Mouse (Mus musculus) adrenal gland, adult 18-20 months (tissue): ENCODE data around the gene Grk4. TPM values are rescaled to one million over a fixed set of nuclear protein-coding genes. Genes with fewer than 3 reads are reported as not detected.

ENCODE experiments used
- DNase-seq, 2 experiments: peaks; one replicate each; pipeline ENCODE4 v3.0.0; 2021 to 2022; ENCODE audit warnings: low spot score in 2 of 2
- long read RNA-seq, 2 experiments: library from polyadenylated mRNA; stranded (forward); transcript quantifications; one replicate each; pipeline ENCODE4 v2.0.0; 2021
- total RNA-seq, 2 experiments: library from RNA; stranded (reverse); gene quantifications; 1 replicate in 1 of 2; 2 replicates in 1 of 2; pipeline ENCODE4 v1.2.3; 2021

Grk4 gene
- 1 to 10 TPM; 2.3 to 3.5 TPM for total RNA-seq
- long read RNA-seq, experiment 1 = 0 reads
- long read RNA-seq, experiment 2, partial matches to known transcripts = 1 of 3 reads
- long read RNA-seq, experiment 2, other reads (novel, unspliced or antisense) = 0 of 3 reads

DNA sequence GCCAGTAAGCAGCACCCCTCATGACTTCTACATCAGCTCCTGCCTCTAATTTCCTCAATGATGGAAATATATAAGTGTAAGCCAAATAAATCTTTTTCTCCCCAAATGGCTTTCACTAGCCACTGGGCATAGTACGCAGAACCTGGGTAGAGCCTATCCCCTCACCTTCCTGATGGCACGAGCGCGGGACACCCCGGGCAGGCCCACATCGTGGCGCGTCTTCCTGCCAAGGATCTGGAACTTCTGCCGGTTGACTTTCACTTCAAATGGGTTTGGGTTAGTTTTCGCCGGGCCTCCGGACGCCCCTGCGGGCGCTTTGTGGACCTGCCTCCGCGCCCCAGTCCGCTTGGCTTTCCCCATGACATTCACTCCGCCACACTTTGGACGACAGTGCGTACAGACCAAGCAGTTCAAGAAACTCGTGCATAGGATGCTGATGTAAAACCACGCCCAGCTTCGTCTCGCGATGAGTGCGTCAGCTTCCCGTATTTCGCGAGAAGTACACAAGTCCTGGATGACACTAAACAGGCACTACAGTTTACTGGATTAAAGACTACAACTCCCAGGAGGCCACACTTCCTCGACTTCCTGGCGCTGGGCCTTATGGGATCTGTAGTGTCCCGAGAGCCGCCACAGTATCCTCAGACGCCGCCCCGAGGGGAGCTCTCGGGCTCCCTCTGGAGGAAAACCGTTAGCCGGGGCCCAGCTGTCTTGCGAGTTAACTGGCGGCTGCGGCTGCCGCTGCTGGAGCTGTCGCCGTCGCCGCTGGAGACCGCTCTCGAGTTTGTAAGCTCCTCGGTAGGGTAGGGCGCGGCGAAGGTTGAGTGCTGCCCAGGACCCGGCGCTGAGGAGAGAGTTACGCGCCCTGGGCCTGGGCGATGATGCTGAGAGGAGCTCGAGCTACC is at the start of gene Grk4, which contains the start of gene Nop14:
Grk4 (plus strand) TSS at position 694 of the 905 bp plus-strand sequence.
Nop14 (minus strand) TSS at position 463 of the 905 bp plus-strand sequence.
- DNase-seq = peak; percentile 97 to 98

DNA sequence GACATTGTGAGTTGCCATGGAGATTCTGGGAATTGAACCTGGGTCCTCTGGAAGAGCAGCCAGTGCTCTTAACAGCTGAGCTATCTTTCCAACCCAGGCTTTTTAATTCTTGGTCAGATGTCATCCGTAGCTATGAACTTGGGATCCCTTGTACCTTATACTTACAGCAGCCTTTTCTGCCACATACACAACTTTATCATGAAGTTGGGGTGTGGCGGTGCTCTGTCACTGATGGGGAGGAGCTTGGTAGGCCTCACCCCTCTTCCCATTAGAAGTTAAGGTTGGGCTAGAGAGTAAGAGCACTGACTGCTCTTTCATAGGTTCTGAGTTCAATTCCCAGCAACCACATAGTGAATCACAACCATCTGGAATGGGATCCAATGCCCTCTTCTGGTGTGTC is 27.2 kb upstream of the Grk4 start:
- no peak for DNase-seq

DNA sequence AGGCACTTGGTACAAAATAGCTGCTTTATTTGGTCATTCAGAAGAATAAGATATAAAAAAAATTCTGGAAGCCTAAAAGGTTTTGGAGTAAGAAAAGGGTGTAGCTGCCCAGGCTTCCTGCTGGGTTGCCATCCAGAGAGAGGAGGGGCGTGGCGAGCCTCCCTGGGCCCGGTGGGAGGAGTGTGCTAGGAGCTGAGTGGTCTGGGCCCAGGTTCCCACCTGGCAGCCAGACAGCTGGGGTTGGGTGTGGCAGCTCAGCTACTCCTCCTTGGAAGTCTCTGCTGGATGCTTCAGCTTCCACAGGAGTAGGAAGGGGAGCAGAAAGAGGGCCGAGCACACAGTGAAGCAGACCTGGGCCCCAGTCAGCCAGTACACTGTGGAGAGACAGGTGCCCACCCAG is 26.5 kb upstream of the Grk4 start:
- DNase-seq = no peak

DNA sequence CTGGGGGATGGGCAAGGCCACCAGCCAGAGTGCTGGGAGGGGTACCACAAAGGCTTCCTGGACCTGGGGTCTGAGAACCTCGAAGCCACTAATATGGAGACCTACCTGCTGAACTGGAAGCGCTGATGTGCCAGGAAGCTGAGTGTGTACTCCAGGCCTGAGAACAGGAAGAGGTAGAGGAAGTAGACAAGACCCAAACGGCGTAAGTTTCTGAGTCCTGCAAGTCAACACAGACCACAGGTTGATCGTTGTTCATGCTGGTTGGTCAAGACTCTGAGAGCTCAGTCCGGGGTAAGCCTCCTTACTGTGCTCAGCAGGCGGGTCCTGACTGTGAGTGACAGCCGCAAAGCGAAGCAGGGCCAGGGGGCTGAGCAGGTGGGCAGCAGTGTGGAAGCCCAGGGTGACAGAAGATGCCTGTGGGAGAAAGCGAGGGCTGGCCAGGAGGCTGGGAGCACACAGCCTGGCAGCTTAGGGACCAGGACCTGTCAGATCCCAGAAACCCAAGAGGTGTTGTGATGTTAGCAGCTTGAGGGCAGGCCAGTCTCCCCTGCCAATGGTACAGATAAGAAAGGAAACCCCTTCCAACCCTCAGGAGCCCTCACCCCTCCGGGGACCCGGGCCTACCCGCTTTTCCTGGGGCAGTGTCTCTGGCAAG is 25.3 kb upstream of the Grk4 start:
- DNase-seq = no peak

DNA sequence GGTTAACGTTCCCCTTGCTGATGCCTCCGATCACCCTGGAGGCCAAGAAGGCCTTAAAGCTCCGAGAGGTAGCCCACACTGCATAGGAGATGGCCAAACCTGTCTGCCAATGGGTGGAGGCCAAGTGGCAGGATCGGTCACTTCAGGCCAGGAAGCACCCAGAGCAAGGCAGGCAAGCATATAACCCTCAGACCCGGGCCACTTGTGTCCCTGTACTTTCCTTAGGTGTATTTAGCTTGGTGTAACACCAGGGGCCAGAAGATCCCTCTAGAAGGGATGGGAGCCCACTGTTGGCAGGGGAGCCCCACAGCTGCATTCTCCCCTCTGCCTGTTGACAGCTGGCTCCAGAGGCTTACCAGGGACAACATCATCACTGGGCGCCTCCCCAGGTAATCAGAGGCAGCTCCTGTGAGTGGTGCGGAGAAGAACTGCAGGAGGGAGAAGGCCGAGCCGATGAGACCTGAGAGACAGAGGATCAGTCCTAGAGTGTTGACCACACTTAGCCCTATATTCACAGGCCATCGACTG is 24.4 kb upstream of the Grk4 start:
- no peak for DNase-seq

DNA sequence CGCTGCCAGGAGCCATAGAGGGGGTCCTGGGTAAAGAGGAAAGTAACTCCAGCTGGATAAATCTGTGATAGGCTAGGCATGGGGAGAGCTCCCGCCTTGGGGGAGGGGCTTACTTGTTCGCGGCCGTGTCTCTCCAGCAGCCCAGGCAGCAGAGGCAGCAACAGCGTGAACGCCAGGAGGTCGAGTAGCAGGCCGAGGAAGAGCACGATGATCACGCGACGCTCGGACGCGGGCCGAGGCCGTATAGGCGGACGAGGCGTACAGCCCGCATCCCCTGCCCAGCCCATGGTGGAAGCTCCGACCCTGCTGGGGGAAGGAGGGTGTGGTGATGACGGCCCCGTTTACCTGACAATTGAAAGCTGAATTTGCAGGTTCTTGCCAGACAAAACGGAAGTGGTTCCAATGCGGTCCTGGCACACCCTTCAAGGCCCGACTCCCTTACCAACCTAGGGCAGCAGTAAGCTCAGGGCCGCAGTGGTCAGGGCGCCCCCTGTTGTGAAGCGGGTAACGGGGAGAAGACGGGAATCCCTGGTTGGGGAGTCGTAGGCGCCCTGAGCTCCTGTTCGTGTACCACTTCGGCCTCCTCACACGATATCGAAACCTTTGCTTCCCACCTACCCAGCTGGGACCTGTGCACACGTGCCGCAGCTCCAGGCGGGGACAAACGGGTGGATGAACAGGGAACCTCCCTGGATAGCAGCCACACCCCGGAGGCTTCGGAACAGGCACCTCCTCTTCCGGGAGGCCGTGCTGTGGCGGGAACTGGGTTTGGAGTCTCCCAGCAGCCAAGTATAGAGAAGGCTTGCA is 23.5 kb upstream of the Grk4 start, which contains the start of gene Mfsd10:
Mfsd10 (minus strand) TSS at position 732 of the 807 bp plus-strand sequence.
- peak; percentile 70 to 73 for DNase-seq

DNA sequence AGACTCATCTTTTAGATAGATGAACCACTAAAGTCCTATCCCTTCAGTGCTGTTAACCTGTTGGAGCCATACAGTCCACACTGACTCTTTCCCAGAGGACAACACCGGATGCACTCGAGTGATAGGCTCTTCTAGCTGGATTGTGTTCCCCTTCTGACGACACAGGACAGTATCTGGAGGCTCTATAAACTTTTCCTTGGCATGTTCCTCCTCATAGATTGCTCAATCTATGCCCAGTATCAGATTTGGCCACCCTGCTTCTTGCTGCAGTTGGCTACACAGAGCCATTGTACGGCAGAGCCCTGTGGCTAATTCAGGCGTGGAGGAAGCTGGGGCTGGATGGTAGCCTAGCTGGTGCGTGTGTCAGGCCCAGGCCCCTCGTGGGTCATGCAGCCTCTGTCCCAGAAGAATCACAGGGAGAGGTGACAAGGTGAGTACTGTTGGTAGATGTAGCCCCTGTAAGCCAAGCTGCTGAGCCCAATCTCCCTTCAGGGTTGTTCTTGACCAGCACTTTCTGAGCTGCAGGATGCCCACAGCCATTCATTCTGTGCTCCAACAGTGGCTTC is 22.5 kb upstream of the Grk4 start:
- DNase-seq = no peak

DNA sequence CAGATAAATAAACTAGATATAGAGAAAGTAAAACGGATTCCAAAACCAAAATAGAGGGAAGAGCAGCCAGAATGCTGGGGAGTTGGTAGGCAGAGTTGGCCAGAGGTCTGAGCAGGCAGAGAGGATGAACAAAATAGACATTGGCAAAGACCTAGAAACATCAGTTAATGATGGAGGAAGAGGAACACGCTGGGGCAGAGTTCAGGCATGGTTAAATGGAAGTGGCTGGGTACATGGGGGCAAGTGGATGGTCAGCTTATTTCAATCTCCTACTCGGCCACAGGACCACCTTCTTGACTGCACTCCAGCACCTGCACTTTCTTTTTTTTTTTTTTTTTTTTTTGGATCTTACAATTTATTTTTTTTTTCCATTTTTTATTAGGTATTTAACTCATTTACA is 18.2 kb upstream of the Grk4 start:
- DNase-seq = no peak

DNA sequence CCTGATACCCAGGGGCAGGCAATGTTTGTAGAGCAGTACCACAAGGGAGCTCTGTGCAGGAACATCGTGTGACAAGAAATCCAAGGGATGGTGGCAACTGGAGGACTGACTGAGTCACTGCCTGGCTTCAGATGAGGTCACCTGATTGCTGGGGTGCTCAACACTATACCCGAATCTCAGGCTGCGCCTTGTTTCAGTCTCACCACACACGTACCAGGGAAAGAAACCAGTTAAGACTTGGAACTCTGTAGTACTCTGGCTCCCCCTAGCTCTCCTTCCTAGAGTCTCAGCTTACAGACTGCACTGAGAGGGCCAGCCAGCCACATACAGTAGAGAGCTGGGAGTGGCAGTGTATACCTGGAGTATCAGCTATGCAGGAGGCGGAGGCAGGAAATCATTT is 17.2 kb upstream of the Grk4 start:
- no peak for DNase-seq

DNA sequence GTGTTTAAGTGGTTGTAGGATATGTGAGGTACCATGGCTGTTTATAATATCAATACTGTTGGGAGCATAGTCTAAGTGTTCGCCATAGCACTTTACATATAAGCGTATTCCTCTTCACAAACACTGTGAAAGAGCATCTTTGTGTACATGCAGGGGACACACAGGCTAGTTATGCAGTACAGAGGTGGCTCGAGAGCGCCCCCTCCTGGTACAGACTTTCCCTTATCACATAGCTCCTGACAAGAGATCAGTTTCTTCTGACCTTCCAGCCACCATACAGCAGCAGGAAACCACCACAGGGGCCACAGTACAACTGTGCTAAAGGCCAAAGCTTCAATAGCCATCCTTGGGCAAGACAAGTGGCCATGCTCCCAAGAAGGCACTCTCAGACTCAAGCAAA is 12.6 kb upstream of the Grk4 start:
- peak; percentile 51 to 66 for DNase-seq

DNA sequence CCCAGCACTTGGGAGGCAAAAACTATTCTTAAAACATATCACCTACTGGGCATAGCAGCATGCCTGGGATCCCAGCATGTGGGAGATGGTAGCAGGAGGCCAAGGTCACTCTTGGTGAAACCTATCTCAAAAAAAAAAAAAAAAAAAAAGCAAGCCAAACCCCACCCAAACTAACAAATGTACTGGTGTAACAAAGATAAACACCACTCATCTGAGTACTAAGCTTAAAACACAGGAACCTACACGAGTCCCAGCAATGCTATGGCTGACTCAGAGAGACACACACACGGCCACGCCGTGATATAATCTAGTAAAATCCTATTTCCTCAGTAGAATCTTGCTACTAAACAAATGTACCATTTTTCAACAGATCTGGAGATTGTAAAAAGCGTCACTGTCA is 7.2 kb upstream of the Grk4 start:
- DNase-seq = no peak

DNA sequence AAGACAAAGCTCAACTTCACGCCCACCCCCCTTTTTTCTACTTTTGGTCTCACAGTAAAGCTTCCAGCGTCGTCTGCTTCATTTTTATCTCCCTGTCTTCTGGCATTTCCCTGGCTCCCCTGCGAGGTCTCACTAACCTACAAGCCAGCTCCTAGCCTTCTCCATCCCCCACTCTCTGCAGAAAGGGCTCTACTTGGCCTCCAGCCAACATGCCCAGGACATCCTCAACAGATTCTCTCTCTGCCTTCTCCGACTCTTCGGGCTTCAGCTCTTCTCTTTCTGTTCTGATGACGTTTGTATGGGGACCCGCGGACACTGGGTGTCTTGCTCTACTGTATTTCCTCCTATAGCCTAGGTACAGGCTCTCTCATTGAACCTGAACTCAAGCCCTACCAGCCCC is 5.3 kb upstream of the Grk4 start:
- no peak for DNase-seq

DNA sequence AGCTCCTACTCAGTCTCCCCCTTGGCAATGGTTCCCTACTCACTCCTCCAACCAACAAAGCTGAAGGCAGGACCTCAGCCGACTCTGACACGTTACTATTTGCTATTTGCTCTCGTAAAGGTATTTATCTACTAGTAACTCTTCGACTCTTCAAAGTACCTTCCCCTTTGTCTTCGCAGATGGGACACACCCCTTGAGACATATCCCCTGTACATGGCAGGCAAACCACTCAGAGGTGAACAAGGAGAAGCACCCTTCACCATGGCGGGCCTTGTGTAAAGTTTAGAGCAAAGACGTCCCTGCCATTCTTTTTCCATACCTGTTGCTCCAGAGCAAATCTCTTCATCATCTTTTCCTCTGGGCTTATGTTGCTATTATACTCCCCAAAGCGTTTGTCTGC is 2.6 kb upstream of the Grk4 start:
- no peak for DNase-seq

DNA sequence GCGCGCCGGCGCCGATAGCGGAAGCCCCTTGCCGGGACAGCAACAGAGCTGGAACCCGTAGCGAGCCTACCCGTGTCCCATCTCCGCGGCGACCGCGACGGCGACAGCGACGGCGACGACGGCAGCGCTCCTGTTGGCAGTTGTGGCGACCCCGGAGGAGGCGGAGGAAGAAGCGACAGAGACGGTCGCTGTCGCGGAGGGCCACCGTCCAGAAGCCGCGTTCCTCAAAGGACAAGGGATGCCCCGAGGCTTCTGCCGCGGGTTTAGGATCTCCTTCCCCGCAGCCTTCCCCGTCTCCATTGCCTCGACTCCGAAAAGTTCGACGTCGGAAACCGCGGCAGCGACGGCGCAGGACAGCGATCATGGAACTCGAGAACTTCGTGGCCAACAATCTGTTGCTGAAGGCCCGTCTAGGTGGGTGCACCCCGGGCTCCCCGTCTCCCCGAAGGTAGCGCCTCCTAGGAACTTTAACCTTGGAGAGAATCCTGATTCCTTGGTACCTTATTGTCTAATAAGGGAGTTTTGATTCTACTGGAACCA is 482 bp downstream of the Grk4 start:
- no peak for DNase-seq

DNA sequence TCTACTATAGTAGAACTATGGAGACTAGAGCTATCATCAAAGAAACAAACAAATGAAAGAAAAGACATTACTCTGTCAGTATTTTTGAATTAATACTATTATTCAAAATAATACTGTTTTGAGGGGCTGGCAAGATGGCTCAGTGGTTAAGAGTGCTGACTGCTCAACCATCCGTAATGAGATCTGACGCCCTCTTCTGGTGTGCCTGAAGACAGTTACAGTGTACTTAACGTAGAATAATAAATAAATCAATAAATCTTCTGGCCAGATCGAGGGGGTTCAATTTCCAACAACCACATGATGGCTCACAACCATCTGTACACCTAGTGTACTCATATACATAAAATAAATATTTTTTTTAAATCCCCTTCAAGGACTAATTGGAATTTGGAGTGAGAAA is 1.7 kb downstream of the Grk4 start:
- DNase-seq = no peak

DNA sequence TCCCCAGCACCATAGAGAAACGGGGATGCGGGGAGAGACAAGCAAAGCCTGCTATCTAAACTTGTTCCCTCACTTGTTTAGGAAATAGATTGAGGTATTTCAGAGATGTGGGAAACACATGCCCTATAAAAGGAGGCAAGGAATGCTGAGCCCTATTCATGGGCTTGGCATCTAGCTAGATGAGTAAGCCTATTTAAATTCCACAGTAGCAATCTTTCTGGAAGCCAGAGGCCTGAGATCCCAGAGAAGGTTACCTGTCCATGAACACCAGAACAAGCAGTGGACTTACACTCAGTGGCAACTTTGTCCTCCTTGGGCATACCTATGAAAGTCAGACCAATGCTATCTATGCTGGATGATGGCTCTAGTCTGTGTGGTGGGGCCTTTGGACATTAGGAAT is 3.1 kb downstream of the Grk4 start:
- DNase-seq = no peak

DNA sequence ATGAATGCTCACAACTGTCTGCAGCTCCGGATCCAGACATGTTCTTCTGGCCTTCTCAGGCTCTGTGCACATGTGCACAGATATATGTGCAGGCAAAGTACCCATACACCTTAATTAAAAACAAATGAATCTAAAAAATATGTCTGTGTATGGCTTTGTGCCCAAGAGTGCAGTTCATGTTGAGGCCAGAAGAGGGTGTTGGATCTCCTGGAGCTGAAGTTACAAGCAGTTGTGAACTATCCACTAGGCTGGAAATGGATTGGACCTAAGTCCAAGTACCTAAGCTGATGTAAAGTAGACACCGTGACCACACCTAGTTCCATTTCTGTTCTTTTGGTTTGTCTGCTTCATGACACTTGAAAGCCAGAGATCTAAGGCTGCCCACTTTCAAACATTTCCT is 9.3 kb downstream of the Grk4 start:
- no peak for DNase-seq

DNA sequence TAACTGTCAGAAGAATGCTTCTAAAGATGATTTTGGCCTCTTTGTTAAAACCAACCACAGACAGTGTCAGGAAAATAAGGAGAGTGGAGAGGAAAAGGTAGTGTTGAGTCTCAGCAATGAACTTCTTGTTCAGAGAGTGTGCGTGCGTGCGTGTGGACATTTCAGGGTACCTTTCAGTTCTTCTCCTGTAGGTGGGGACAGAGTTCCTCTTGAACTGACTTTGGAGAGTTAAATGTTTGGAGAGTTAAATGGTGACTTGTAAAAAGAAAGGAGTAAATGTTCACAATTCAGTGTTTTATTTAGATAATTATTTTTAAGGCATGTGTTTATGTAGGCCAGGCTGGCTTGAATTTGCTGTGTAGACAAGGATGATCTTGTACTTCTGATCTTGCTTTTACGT is 10.1 kb downstream of the Grk4 start:
- no peak for DNase-seq

DNA sequence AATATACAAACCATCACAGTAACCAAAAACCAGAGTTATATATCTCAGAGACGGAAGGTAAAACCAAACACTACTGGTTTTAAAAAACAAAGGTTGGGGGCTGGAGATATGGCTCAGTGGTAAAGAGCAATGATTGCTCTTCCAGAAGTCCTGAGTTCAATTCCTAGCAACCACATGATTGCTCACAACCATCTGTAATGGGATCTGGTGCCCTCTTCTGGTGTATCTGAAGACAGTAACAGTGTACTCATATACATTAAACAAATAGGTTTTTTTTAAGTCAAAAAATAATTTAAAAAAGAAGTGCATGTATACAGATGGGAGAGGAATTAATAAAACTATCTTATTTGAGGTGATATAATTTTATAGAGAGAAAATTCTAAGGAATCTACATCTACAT is 29.7 kb downstream of the Grk4 start:
- DNase-seq = no peak

DNA sequence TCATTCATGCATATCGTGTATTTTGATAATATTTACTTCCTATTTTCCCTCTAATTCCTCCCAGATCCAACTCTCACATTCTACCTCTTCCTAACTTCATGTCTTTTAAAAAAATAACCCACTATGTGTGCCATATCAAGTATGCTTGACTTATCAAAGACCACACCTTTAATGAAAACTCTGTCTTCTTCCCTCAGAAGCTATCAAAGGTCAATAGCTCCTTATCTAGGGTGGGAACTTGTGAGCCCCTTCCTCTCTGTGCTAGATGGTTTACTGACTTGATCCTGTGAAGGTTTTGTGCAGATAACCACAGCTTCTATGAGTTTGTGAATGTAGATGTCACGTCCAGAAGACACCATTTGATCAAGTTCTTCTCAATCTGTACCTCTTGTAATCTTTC is 32.6 kb downstream of the Grk4 start:
- no peak for DNase-seq
